Mouse (Mus musculus): ENCODE results near the gene Dhcr24.

Dhcr24 gene

DNA sequence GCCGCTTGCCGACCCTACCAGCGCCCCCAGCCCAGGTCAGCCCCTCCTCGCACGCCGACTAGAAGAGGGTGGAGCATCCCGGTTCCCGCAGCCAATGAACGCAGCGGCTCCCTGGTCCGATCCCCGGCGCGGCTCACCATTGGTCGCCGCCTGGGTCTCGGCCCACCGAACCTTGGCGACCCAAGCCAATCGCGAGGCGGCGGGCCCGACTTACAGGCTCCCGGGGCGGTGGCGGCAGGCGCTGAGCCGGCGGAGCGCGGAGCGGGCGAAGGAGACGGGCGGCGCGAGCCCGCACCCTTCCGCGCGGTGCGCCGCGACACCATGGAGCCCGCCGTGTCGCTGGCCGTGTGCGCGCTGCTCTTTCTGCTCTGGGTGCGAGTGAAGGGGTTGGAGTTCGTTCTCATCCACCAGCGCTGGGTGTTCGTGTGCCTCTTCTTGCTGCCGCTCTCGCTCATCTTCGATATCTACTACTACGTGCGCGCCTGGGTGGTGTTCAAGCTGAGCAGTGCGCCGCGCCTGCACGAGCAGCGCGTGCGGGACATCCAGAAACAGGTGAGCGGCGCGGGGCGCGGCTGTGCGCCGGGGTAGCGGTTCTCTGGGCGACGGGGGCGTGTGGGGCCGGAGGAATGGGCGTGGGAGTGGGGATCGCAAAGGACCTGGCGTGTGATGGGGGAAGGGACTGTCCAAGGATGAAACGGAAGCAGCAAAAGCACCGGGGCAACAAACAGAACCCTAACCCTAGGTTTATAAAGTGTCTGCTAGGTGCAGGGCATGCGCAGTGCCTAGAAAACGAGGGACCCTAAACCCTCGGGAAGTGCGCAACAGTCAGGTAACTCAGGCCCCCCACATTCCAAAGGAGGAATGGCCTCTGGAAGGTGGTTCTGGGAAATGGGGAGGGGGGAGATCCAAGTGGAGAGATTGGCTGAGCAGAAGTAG, at the start of gene Dhcr24:
Dhcr24 (plus strand) TSS at position 193 of the 936 bp plus-strand sequence.
- DNase-seq (ENCODE audit: low spot score), result peak; percentile 92

- no peak for DNase-seq (ENCODE audit: low spot score)
Measured at GRCm38 (mm10) chr4:106514606-106515005, 46.2 kb upstream of the Dhcr24 start.

- no peak for DNase-seq (ENCODE audit: low spot score)
Measured at GRCm38 (mm10) chr4:106522547-106522946, 38.3 kb upstream of the Dhcr24 start.

GRCm38 (mm10) chr4:106524131-106524530, 36.7 kb upstream of the Dhcr24 start:
- no peak for DNase-seq (ENCODE audit: low spot score)

- DNase-seq (ENCODE audit: low spot score), result no peak
Measured at GRCm38 (mm10) chr4:106525001-106525400, 35.8 kb upstream of the Dhcr24 start.

DNA sequence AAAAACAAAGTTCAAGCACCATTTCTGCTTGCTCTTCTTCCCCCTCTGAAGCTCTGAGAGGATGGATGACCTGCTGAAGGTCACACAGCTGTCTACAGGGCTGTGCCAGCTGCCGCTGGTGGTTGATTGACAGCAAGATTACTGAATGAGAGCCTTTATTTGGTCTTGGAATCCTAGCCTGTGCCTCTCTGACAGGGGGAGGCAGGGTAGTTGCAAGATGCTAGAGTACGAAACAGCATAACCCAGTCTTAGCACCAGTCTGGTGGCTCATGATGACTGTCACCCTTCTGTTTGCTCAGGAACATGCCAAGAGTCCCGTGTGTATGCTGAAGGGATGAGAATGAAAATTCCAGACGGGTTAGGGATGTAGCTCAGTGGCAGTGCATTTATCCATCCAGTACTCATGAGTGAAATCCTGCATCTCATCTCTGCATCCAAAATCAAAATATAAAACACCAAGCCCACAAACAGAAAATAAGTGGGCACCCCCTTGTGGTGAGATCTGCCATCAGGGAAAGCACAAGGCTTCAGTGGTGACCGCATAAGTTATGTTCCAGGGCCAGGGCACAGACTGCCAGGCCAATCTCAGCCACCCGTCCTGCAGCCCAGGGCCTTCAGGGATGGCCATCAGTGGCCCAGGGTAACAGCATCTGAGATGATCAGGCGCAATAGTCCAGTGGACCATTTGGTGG, 32.8 kb upstream of the Dhcr24 start:
- no peak for DNase-seq (ENCODE audit: low spot score)

GRCm38 (mm10) chr4:106529375-106530112, 31.3 kb upstream of the Dhcr24 start:
- DNase-seq (ENCODE audit: low spot score), result peak; percentile 90

- no peak for DNase-seq (ENCODE audit: low spot score)
Measured at GRCm38 (mm10) chr4:106530113-106530482, 30.7 kb upstream of the Dhcr24 start.

GRCm38 (mm10) chr4:106533421-106534080, 27.3 kb upstream of the Dhcr24 start:
- DNase-seq (ENCODE audit: low spot score), result no peak

DNA sequence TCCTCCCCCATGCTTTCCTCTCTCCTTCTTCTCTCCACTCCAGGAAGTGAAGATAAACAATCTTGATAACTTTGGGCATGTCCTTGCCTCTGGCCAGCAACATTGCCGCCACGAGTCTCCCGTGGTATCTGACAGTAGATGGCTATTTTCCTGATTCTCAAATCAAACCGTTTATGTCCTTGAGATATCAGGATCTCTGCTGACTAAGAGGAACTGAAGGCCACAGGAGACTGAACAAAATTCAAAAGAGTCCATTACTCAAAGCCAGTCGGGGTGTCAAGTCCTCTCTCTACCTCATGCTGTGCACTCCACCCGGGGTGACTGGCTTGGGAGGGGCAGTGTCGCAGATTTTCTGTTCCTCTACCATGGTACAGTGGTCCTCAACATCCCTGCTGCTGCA, 26.6 kb upstream of the Dhcr24 start:
- DNase-seq (ENCODE audit: low spot score), result no peak

GRCm38 (mm10) chr4:106539756-106540155, 21.1 kb upstream of the Dhcr24 start:
- DNase-seq (ENCODE audit: low spot score), result no peak

GRCm38 (mm10) chr4:106541491-106541890, 19.3 kb upstream of the Dhcr24 start:
- DNase-seq (ENCODE audit: low spot score), result no peak

GRCm38 (mm10) chr4:106542211-106542610, 18.6 kb upstream of the Dhcr24 start:
- DNase-seq (ENCODE audit: low spot score), result no peak

DNA sequence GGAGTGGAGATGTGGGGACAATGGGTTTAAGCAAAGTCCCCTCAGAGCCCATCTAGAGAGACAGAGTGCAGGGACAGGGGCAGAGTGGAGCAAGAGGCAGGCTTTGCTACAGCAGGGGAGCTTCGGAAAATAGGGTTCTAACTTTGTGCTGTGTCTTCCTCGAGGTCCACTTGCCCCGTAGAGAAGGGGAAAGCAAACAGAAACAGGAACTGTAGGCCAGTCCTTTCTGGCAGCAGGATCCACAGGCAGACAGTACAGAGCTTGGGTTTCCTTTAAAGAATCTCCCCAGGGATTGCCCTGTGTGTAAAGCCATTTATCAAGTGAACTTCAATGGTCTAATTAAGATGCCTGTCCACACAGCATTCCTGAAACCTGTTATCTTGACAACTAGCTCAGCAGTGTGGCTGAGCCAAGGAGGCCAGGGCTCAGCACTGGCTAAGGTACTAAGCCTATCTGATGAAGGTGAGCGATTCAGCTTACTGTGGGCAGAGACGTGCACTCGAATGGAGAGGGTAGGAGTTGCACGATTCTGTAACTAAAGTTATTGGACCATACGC, 14.9 kb upstream of the Dhcr24 start:
- no peak for DNase-seq (ENCODE audit: low spot score)

DNA sequence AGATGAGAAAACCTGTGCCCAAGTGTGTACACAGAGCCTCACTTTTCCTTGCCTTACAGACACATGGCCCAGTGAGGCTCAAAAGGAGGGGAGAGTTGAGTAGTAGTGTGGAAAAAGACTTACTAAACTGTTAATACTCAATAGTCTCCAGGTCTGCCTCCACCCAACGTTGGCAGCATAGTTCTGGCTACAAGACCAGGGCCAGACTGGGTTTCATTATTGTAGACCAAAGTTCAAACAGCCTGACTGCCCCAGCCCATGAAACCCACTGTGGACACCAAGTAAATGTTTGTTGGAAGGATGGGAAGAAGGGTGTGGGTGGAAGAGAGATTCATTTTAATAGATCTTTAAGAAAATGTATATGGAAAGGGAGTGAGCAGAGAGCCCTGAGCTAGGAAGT, 13.9 kb upstream of the Dhcr24 start:
- DNase-seq (ENCODE audit: low spot score), result no peak

- DNase-seq (ENCODE audit: low spot score), result no peak
Measured at GRCm38 (mm10) chr4:106548113-106548512, 12.7 kb upstream of the Dhcr24 start.

DNA sequence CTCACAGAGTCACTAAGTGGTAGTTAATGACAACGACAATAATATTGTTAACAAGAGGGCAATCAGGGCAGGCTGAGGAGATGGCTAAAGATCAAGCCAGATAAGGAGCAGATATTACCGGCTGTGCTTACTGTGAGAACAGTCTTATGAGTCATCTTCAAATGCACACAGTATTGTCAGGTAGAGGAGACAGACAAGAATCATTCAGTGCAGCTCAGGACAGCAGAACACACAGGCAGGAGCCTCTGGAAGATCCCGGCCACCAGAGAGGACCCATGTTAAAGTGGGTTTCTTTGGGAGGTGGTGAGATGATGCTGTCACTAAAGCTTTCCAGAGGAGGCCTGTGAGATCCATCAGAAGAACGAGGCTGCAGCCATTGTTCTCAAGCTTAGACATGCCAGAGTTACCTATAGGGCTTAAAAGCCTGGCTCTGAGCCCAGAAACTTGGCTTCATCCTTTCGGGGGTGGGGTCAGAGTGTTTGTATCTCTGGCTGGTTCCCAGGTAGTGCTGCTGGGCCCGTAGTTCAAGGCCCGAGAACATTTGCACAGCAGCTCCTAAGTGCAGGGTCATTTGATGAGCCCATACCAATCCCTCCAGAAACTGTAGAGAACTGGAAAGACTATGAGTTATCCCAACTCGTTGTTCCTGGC, 10.2 kb upstream of the Dhcr24 start:
- no peak for DNase-seq (ENCODE audit: low spot score)

GRCm38 (mm10) chr4:106557262-106557661, 3.6 kb upstream of the Dhcr24 start:
- no peak for DNase-seq (ENCODE audit: low spot score)

DNA sequence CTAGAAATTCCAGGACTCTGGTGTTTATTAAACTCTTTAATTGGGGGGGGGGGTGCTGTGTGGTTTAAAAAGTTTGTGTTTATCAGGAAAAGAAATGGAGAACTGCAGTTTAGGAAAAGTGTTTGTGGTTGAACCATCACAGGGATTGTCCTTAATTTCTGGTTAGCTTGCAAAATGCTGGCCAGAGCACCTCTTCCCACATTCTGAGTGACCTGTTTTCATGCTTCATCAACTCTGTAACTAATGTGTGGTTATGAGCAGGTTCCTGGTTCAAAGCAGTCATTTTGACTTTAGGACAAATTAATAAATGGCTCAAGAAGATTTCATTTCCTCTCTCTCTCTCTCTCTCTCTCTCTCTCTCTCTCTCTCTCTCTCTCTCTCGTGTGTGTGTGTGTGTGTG, 2.9 kb upstream of the Dhcr24 start:
- DNase-seq (ENCODE audit: low spot score), result no peak

GRCm38 (mm10) chr4:106559343-106560212, 1.3 kb upstream of the Dhcr24 start:
- DNase-seq (ENCODE audit: low spot score), result no peak

Data from ovary, postnatal 36 days (tissue).